Mouse (Mus musculus) retina, postnatal 1 day (tissue): Measurements from ENCODE around the gene Igflr1.

ENCODE experiments used
- DNase-seq: peaks from one replicate; pipeline ENCODE4 v3.0.0-alpha.2; 2012

The Igflr1 gene

DNA sequence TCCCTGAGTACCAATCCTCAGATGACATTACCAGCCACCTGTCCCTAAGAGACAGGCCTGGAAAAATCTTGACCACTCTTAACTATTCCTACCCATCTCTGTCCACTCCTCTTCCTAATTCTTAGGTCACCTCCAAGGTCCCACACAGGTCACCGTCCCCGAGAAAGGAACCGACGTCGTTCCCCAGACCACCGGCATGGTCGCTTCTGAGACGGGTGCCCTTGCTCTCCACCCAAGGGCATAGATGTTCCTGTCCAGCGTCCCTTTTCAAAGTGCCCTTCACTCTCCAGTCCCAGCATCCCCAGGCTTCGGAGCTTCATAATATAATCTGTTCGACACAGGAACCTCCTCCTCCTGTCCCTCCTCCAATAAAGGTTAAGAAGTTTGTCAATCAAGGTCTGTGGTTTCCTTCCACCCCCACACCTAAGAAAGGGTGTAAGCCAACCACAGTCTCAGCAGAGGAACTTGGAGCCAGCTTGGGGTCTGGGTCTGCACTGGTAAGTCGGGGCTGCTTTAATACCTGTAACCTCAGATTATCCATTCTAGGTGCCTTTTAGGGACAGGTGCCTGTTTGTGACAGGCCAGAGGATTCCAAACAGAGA, at the start of gene Igflr1:
Gene Igflr1 (plus strand): TSS at position 458 of the 602 bp plus-strand sequence.
- DNase-seq: no peak

DNA sequence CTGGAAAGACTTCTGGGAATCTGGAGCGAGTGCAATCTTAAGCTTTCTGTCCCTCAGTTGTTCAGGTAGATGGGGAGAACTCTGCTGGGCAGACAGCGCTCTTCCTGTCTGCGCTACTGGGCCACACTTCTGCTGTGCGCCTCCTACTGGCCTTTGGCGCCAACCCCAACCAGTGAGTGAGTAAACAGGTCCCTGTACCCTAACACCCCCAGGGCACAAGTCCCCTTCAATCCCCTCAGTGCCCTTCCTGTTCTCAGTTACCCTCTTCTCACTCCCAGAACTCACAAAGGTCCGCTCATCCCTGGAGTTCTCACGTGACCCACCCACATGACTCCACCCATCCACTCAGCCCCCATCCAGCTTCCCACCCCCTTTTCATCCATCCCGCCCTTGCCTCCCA, 46.9 kb upstream of the Igflr1 start:
- peak; percentile 18 for DNase-seq

DNA sequence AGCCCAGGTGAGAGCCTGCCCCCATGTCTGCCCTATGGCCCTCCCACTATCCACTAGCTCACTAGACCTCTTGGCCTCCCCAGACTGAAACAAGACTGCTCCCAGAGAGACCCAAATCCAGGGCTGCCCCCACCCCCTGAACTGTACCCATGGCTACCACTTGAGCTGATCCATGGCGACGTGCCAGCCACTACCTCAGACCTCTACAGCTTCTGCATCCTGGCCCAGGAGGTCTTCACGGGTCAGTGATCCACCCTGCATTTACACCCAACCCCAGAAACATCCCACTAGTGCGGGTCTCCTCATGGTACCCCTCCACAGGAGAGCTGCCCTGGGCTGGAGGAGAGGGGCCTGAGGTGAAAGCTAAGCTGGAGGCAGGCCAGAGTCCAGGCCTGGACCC, 44.8 kb upstream of the Igflr1 start:
- DNase-seq: peak; percentile 57

DNA sequence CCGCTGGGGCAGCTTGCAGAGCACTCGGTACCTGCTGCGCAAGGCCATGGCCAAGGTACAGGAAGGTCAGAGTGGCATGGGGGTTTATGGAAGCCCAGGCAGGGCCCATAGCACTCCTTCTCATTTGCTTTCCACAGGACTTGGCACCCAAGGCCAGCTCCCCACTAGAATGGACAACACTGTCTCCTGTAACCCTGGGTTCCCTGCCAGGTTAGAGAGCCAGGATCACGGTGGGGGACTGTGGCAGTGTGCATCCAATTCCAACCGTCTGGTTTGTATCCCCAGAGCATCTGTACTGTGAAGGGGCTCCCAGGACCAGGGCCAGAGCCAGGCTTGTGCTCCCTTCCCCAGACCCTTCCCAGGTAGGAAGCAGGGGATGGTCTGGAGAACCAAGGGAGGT, 44.4 kb upstream of the Igflr1 start:
- no peak for DNase-seq

DNA sequence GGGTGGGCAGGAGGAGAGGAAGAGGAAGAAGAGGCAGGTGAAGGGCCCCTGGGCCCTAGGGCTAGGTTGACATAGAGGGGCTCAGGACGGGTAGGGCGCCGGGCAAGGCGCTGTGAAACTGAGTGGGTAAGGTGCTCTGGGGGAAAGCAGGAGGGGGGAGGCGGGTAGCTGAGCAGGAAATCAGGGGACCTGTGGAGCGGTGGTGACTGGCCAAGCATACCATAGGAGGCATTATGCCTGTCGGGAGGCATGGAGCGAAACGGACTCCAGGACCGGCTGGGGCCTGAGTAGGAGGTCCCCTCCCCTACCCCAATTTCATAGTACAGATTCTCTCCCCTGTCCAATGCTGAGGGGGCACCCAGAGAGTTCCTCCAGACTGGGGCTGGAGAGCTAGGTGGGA, 42.4 kb upstream of the Igflr1 start:
- no peak for DNase-seq

DNA sequence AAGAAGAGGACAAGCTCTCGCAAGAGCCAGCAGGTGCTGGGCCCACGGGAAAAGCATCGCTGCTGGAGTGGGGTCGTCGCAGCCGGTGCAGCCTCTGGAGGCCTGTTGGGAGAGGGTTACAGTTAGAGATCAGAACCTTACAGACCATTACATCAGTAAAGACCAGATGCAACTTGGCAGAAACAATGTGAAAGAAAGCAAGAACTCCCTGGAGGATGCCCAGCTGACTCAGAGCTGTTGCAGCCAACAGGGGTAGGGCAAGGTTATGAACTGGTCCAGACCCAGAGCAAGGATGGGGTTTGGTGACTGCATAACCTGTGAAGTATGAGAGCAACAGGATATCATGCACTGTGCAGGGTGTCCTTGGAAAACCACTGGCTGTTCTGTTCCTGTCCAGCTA, 40.7 kb upstream of the Igflr1 start:
- DNase-seq: no peak

DNA sequence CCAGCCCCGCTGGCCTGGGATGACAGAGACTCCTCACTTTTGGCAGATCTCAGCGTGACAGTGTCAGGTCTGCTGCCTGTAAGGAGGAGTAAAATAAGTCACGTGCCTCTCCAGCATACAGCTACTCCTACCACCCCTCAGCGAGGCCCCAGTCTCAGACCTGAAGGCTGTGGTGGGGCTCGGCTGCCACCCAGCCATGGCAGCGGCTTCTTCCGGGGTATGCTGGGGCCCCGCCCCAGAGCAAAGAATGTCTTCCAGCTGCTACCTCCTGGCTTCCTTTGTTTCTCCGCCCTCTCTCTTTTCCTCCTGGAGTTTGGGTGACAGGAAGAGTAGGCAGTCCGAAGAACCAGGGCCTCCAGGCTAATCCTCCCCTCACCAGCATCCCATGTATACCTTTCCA, 39.3 kb upstream of the Igflr1 start:
- no peak for DNase-seq

DNA sequence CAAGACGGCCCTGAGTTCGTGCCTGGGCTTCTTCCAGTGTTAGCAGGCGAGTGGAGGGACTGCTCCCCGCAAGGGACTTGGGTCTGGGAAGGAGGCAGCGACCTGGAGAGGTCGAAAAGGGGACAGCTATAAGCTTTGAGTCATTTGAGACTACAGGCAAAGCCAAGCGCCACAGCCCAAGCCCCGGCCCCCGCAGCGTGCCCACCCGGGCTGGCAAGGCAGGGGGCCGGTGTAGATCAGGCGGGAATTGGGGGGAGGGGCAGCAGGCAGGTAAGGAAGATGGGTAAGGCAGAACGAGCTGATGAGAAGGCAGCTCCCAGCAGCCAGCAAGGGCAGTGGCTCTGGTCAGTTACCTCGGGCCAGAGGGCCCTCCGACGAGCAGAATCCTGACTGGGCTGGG, 38.8 kb upstream of the Igflr1 start:
- DNase-seq: no peak

DNA sequence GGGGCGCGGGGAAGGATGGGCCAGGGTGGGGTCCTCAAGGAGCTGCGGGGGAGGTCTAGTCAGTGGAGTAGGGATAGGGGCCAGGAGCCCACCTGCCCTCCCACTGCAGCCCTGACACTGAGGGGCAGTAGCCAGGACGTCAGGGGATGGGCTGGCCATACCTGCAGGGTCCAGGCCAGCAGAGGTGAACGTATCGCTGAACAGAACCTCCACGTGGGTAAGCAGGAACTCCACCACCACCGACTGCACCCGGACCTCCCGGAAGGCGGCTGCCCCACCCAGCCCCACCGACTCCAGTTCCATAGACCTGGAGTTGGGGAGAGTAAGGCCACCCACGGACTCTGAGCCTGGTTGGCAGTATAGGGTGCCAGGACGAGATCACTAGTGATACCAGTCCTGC, 38.2 kb upstream of the Igflr1 start:
- DNase-seq: no peak

DNA sequence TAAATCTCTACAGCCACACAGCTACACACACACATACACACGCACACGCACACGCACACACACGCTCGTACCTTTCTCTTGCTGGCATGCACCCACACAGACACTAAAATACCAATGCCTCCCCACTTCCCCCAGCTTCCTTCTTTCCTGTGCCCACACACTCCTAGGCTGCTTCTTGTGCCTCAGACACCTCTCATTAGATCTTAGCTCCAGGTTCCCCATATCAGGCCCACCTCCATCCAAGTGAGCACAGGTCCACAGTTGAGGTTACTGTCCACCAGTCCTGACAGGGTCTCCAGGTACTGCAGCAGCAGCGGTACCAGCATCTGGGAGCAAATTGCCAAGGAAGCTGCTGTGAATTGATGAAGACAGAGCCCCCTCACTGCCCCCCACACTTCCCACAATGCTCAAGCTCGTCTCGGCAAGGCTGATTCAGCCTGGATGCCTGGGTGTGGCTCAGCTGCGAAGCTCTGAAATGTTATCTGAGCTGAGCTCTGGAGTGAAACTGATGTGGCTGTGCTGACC, 33.9 kb upstream of the Igflr1 start:
- DNase-seq: no peak

DNA sequence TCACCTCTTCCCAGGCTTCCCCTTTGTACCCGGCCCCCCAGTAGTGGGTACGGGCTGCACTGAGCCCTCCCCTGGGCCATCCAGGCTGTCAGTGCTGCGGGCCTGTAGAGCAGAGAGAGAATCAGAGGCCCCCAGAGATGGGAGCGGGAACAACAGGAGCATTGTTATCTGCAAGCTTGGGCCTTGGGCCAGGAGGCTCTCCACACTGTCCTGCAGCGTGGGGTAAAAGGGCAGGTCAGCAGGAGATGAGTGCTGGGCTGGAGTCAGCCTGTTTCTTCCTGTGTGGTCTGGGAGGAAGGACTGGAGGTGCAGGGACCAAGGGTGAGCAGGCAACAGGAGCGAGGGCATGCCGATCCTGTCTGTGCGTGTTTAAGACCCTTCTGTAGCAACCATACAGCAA, 32.3 kb upstream of the Igflr1 start:
- DNase-seq: peak; percentile 94

DNA sequence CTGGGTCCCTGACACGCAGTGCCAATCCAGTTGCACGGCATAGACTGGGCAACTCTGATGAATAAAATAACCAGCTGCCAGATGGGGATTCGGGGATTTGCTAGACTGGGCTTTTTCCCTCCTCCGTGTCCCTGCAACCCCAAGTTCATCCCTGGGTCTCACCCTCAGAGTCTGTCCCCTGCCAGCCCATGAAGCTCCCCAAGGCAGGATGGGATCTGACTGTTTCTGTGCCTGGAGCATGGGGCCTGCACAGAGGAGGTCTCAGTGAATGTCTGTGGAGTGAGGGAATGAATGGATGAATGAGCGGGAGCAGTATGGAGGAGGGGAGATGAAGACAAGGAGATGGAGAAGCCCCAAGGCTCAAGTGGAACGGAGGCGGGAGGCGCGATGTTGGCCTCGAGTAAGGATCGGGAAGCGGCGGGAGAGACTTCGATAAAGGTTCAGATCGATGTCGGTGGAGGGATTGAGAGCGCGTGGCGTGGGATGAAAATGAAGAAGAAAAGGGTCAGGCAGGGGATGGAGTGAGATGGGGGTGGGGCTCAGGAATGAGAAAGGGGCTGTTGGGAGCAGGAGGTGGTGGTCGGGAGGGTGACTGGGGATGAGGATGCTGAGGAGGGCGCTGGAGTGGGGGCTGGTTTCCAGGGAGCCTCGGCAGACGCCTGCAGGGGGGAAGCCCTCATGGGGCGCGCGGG, 31.1 kb upstream of the Igflr1 start:
- peak; percentile 55 for DNase-seq

DNA sequence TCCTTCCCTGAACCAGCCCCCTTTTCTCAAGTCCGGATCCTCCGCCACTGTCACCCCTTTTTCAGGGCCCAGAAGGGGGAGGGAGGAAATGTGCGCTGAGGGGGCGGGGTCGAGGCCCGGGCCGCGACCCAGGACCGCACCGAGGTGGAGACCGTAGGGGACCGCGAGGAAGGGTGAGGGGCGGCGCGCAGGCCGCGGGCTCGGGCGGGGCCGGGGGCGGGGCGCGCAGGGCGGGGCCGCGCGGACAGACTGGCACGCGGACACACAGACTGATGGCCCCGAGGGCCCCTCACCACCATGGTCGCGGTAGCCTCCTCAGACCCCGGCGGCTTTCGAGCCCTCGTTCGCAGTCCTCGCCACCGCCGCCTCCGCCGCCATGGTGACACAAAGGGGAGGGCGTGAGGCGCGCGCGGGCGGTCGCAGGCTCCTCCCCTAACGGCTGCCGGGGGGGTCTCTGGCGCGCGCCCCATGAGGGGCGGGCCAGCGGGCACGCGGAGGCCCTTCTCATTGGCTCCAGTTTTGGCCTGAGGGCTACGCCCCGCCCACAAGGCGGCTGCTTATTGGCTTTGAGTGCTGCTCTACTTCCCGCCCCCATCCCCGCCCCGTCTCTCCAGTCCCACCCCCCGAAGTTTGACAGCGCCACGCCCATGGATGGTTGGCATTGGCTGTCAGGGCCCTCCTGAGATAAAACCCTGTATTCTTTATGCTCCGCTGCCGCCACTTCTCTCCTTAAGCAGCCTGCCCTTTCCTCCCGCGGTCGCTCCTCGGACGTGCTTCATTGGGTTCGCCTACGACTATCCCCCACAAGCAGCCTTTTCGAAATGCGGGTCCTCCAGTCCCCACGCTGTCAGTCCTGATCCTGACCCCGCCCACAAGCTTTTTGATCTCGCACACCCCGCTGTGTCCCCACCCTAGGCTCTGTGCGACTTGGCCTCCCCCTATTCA, 30.3 kb upstream of the Igflr1 start, which contains the start of gene Arhgap33:
Gene Arhgap33 (minus strand): TSS at position 428 of the 945 bp plus-strand sequence.
- peak; percentile 99 for DNase-seq

DNA sequence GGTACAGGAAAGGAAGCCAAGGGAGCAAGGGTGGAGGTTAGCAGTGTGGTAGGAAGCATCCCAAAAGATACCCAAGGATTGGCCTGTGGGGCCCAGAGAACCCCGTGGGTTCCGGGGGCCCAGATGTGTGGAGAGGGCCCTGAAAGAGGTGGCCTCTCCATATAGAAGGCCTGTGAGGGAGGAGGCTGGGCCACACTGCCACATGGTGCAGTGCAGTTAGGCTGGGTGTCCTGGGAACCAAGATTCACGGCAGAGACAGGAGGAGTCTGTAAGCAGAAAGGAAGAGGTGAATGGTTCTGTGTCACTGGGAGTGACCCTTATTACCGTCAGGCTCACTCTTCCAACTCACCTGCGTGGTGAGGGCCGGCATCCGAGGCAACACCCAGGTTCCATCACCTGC, 24.7 kb upstream of the Igflr1 start:
- DNase-seq: no peak

DNA sequence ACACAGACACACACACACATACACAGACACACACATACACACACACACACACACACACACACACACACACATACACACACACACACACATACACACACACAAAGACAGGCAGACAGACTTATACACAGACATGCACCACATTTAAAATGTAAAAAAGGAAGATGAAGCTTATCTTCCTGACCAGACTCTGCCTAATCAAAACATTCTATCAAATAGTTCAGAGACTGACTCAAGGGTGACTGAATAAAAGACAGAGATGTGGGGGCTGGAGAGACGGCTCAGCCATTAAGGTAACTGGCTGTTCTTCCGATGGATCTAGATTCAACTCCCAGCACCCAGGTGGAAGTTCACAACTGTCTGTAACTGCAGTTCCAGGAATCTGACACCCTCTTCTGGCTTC, 20.9 kb upstream of the Igflr1 start:
- no peak for DNase-seq

DNA sequence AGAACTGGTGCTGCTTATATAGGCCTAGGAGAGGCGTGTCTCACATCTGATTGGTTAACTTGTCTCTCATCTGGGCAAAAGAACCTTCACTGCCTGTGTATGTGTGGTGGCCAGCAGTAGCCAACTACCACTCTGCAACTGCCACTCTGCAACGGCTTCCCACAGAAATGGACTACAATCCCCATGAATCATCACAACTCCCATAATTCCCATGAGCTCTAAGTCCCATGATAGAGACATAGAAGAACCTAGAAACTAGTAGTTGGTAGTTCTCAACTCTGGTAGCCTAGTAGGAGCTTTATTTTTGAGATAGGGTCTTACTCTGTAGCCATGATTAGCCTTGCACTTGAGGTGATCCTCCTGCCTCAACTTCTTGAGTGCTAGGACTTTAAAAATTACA, 15.3 kb upstream of the Igflr1 start:
- no peak for DNase-seq

DNA sequence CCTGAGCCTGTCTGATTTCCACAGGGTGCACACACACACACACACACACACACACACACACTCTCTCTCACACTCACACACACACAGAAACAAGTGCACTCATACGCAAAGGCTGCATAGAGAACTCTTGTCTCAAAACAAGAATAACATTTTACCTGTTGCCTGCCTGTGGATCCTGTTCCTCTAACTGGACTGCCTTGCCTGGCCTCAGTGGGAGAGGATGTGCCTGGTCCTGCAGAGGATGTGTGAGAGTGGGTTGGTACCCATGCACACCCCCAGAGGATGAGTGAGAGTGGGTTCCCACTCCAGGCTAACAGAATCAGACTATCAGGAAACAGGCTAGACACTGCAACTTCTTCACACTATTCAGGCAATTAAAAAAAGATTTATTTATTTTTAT, 14.6 kb upstream of the Igflr1 start:
- no peak for DNase-seq

DNA sequence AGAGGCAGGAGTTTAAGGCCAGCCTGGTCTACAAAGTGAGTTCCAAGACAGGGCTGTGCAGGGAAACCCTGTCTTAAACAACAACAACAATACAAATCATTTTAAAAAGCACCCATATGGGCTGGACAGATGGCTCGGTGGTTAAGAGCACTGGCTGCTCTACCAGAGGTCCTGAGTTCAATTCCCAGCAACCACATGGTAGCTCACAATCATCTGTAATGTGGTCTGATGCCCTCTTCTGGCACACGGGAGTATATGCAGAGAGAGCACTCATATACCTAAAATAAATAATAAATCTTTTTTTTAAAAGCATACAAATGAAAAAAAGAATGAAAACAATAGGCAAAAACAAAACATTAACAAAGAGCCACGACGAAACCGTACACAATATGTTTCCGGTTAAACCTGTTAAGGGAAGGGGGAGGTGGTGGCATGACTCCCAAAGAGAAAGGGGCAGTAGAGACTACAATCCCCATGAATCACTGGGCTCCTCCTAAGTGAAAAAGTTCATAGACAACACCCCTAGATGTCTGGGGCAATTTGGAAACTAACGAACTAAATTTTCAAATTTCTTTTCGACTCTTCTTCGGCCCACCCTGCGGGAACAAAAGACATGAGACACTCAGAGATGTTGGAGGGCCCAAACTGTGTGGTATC, 13.7 kb upstream of the Igflr1 start:
- no peak for DNase-seq

DNA sequence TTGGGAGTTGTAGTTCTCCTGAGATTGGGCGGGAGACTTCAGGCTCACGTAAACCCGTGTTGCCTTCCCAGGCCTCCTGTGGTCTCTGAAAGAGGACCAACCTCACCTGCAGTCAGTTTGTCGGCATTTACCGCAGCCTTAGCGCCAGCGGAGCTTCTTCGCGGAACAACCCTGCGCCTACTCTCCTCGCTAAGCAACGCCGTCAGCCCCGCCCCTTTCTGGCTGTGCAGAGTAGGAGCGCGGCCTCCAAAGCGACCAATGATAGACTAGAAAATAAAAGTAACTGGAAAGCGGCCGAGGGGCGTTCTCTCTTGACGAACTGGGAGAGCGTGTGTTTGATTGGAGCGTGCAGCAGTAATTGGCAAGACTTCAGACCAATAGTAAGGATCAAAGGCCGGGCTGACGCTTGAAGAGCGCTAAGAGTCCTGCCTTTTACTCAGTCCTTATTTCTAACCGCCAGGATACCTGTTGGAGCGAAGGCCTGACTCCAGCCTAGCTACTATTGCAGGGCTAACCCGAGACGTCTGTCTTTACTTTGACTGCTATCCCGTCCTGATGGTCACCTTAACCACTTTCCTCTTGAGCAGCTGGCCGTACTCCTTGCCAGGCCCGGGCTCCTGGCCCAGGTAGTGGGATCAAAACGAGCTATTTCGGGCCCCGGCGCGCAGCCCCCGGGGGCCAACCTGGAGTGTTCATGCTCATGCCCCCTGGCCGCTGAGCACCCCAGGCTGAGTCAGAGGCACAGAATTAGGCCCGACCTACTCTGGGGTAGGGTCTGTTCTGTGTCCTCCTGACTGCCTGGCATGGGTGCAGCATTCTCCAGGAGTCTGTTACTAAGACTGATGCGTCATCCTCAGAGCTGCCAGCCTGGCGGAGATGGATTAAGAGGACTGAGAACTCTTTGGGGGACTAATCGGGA, 12.9 kb upstream of the Igflr1 start, which contains the start of the genes Hspb6 and Proser3:
Gene Hspb6 (plus strand): TSS at position 77 of the 919 bp plus-strand sequence.
Gene Proser3 (minus strand): TSS at position 198 of the 919 bp plus-strand sequence.
- DNase-seq: peak; percentile 99

DNA sequence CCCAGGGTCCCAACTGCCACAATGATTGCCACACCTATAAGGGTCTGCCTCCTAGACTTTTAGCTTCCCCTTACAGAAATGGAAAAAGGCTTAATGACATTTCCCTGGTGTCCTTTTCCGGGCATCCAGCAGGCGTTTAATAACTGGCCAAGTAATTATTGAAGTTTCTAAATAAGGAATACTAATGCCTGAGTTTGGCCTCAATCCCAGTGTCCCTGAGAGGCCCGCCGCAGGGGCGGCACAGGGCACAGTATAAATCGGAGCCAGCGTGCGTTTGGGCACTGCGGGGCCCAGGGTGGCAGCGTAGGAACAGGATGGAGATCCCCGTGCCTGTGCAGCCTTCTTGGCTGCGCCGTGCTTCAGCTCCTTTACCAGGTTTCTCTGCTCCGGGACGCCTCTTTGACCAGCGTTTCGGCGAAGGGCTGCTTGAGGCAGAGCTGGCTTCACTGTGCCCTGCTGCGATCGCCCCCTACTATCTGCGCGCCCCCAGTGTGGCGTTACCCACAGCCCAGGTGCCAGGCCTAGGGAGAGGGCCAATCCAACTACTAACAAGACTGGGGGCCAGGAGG, 12.1 kb upstream of the Igflr1 start:
- peak; percentile 64 for DNase-seq
